Mouse (Mus musculus): ENCODE measurements around the gene Tspan3. TPM values are rescaled to one million over a fixed set of nuclear protein-coding genes. Genes with fewer than 3 reads are reported as not detected.

Gene Tspan3
- polyA plus RNA-seq, 1 experiment from 2014 or later, result 533 TPM

- Histone ChIP-seq H3K4me2 (replicated peaks; ENCODE audit: low read depth, low read length) (0 out of 2 replicates have a peak within 1 kb of the TSS, but pooled peaks have one; percentile 2), H3K27ac (ENCODE audit: low read depth, low read length) (no peak within 1 kb of the TSS; the same call in 1 of the 2 replicates), H3K27me3 (ENCODE audit: control insufficient read depth, insufficient read depth, low read length) (no peaks in the 10 kb centered on the region), H3K9ac (ENCODE audit: low read depth, low read length) (peak within 1 kb of the TSS; percentile 31; the same call in 1 of the 2 replicates), H3K9me3 (ENCODE audit: control insufficient read depth, low read length) (no peaks in the 10 kb centered on the region), H3K4me1 (ENCODE audit: control insufficient read depth, insufficient read depth, low read length) (peaks cover 4% of the 10 kb centered on the region; the same call in 1 of the 2 replicates), H3K36me3 (ENCODE audit: control insufficient read depth, insufficient read depth, low read length) (no peaks in the 10 kb centered on the region), H3K4me3 (ENCODE audit: low read length) (no peak within 1 kb of the TSS)
- ATAC-seq (ENCODE audit: low FRiP score, low TSS enrichment), result peak; percentile 71
- WGBS, result 19% methylated on average over 22 of the region's 22 CpGs
Measured at GRCm38 (mm10) chr9:56089778-56090520, 75.3 kb downstream of the Tspan3 start, which contains the start of gene Pstpip1. Gene Pstpip1, plus strand, starts transcription at chr9:56089962.

DNA sequence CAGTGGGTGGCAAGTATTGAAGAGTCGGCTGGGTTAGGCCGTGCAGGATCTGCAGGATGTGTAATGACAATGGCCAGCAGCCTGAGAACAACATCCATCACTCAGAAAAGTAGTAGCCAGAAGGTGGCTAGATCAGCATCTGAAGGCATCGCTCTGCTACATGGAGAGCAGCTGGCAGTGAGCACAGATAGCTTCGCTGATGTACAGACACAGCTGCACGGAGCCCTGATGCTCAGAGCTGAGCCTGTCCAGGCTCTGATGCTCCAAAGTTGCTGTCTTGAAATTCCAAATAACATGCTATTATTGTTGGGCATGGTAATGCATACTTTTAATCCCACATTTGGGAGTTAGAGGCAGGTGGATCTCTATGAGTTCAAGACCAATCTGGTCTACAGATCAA is 78.8 kb downstream of the Tspan3 start:
- Histone ChIP-seq H3K27me3 (ENCODE audit: control insufficient read depth, insufficient read depth, low read length) (no peaks in the 10 kb centered on the region), H3K9me3 (ENCODE audit: control insufficient read depth, low read length) (no peaks in the 10 kb centered on the region), H3K9ac (ENCODE audit: low read depth, low read length) (no peak overlapping the region), H3K4me3 (ENCODE audit: low read length) (no peak overlapping the region), H3K4me1 (ENCODE audit: control insufficient read depth, insufficient read depth, low read length) (peaks cover 4% of the 10 kb centered on the region; the same call in 1 of the 2 replicates), H3K4me2 (replicated peaks; ENCODE audit: low read depth, low read length) (no peak overlapping the region), H3K27ac (ENCODE audit: low read depth, low read length) (no peak overlapping the region), H3K36me3 (ENCODE audit: control insufficient read depth, insufficient read depth, low read length) (no peaks in the 10 kb centered on the region)
- 85% methylated on average over 5 of the region's 5 CpGs for WGBS
- ATAC-seq (ENCODE audit: low FRiP score, low TSS enrichment), result no peak

Other genes starting within 250 kb of the Tspan3 start
- gene Scaper, start 227.4 kb downstream of the Tspan3 start, polyA plus RNA-seq (2014; fragmentation: Nextera tagmentation; extraction: Ambion mirVana), result 8.9 and 10.3 TPM in 2 replicates
- not detected in 2 replicates for gene 4930563M21Rik, start 154.9 kb downstream of the Tspan3 start, polyA plus RNA-seq (2014; fragmentation: Nextera tagmentation; extraction: Ambion mirVana)
- 278 and 283 TPM in 2 replicates for gene Rcn2, start 123.6 kb downstream of the Tspan3 start, polyA plus RNA-seq (2014; fragmentation: Nextera tagmentation; extraction: Ambion mirVana)
- gene Pstpip1, start 75.5 kb downstream of the Tspan3 start, polyA plus RNA-seq (2014; fragmentation: Nextera tagmentation; extraction: Ambion mirVana), result 0.28 and 0.53 TPM in 2 replicates

Data from kidney, embryonic 14.5 days (tissue).